Mouse (Mus musculus): Measurements from ENCODE around the gene Shisal1. TPM values are rescaled to one million over a fixed set of nuclear protein-coding genes. Genes with fewer than 3 reads are reported as not detected.

Gene Shisal1
- polyA plus RNA-seq, 1 experiment from 2014 or later: 3.2 TPM

Other genes with a start within 250 kb of the Shisal1 start
- gene Parvb, start 215.1 kb downstream of the Shisal1 start, polyA plus RNA-seq (2014; fragmentation: Nextera tagmentation; extraction: Ambion mirVana): 9.4 and 9.5 TPM in 2 replicates
- 0.57 and 0.62 TPM in 2 replicates for gene Parvg, start 123.1 kb downstream of the Shisal1 start, polyA plus RNA-seq (2014; fragmentation: Nextera tagmentation; extraction: Ambion mirVana)
- gene Rtl6, start 110.7 kb upstream of the Shisal1 start, polyA plus RNA-seq (2014; fragmentation: Nextera tagmentation; extraction: Ambion mirVana): 13.0 and 18.5 TPM in 2 replicates
- gene Prr5, start 222.5 kb upstream of the Shisal1 start, polyA plus RNA-seq (2014; fragmentation: Nextera tagmentation; extraction: Ambion mirVana): 12.1 and 13.9 TPM in 2 replicates

Measured in hindbrain, embryonic 11.5 days (tissue).